Mouse (Mus musculus): ENCODE measurements around the gene Tor3a. TPM values are rescaled to one million over a fixed set of nuclear protein-coding genes. Genes with fewer than 3 reads are reported as not detected.

Gene Tor3a
- 13.8 TPM for polyA plus RNA-seq (2014; fragmentation: Illumina TruSeq; extraction: RNeasy Lipid Tissue Mini Kit (QIAGEN cat#74804); ENCODE audit: low read depth, low replicate concordance)

GRCm38 (mm10) chr1:156674195-156675000 is at the start of gene Tor3a:
Gene Tor3a, minus strand, starts transcription at chr1:156674356.

GRCm38 (mm10) chr1:156718950-156719805 is 45.0 kb upstream of the Tor3a start, which contains the start of gene Fam20b:
Gene Fam20b, minus strand, starts transcription at chr1:156719086.

Other genes with a start within 250 kb of the Tor3a start
- 12.8 TPM for gene Soat1, start 200.0 kb downstream of the Tor3a start, polyA plus RNA-seq (2014; fragmentation: Illumina TruSeq; extraction: RNeasy Lipid Tissue Mini Kit (QIAGEN cat#74804); ENCODE audit: low read depth, low replicate concordance)
- gene Gm10031, start 150.3 kb downstream of the Tor3a start, polyA plus RNA-seq (2014; fragmentation: Illumina TruSeq; extraction: RNeasy Lipid Tissue Mini Kit (QIAGEN cat#74804); ENCODE audit: low read depth, low replicate concordance): 3.6 TPM
- 10.7 TPM for gene Abl2, start 115.6 kb downstream of the Tor3a start, polyA plus RNA-seq (2014; fragmentation: Illumina TruSeq; extraction: RNeasy Lipid Tissue Mini Kit (QIAGEN cat#74804); ENCODE audit: low read depth, low replicate concordance)
- 79.9 TPM for gene Fam20b, start 44.7 kb upstream of the Tor3a start, polyA plus RNA-seq (2014; fragmentation: Illumina TruSeq; extraction: RNeasy Lipid Tissue Mini Kit (QIAGEN cat#74804); ENCODE audit: low read depth, low replicate concordance)
- gene Angptl1, start 164.2 kb upstream of the Tor3a start, polyA plus RNA-seq (2014; fragmentation: Illumina TruSeq; extraction: RNeasy Lipid Tissue Mini Kit (QIAGEN cat#74804); ENCODE audit: low read depth, low replicate concordance): 2.0 TPM

Measured in adipose tissue, adult 10 weeks (tissue).